Mouse (Mus musculus): ENCODE measurements at regions not wholly inside any gene's neighbourhood (a gene's known extent, or its start where the extent isn't known, plus 50 kb on each side); places are given as distances from the start of the nearest gene placed in this dataset.
A peak's percentile ranks its signal among the peaks of the same experiment; 100 is the strongest.

DNA sequence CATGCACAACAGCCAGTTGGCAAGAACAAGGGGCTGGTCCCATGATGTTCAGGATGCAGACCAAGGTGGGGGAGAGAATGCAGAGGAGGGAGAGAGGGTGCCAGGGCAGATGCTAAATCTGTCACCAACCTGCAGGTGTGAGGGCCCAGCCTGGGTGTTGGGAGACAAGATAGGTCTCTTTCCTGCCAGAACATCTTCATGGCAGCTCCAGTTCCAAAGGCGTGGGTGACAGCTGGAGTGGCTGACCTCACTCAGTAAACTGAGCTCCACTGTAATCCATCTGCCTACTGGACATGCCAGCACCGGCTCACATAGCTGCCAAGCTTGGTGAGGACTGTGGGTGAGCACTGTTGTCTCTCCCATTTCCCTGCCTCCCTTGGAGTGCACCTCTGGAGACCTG lies 129.9 kb downstream of the Ndufa10 start:
- H3K9me3 ChIP-seq (ENCODE audit: low read length) = no peaks in the 10 kb centered on the region
- TF ChIP-seq CTCF (IDR thresholded peaks at IDR 0.05) = no peak
- TF ChIP-seq EP300 (IDR thresholded peaks at IDR 0.05) = no peak
- DNase-seq (ENCODE audit: low spot score) (no peak), ATAC-seq (no peak)
- H3K4me3 ChIP-seq (ENCODE audit: low read depth, low read length) = no peak overlapping the region
- no peaks in the 10 kb centered on the region for H3K4me1 ChIP-seq (ENCODE audit: insufficient read depth, low read depth, low read length)
- H3K9ac ChIP-seq (replicated peaks; ENCODE audit: low read depth) = no peak overlapping the region
- no peak overlapping the region for H3K27ac ChIP-seq (ENCODE audit: low read length)
- 49% methylated on average over 2 of the region's 2 CpGs for WGBS
- no peaks in the 10 kb centered on the region for H3K36me3 ChIP-seq (ENCODE audit: insufficient read depth, low read length)
- H3K4me2 ChIP-seq (replicated peaks; ENCODE audit: low read depth, low read length) = no peak overlapping the region
- H3K27me3 ChIP-seq (replicated peaks; ENCODE audit: insufficient read depth, low read length) = no peaks in the 10 kb centered on the region

DNA sequence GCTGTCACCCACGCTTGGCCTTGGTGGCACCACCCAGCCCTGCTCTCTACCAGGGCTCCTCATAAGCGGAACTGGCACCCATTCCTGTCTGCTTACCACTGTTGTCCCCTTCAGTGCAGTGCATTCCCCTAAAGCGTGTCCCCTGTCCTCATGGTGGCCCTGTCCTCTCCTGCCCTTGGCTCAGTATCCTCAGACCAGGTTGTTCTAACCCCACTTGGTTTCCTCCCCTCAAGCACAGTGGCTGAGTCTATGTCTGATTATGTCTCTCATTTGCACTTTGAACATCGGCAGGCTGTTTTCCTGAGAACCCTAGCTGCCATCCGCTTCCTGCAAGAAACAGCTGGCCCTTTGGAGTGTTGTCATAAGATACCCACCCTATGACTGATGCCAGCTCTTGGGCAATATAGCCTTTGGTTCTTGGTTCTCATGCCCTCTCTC lies 130.5 kb downstream of the Ndufa10 start:
- H3K27ac ChIP-seq (ENCODE audit: low read length) = no peak overlapping the region
- DNase-seq (ENCODE audit: low spot score) = no peak

GRCm38 (mm10) chr1:92341846-92342540 lies 131.7 kb downstream of the Ndufa10 start:
- no peaks in the 10 kb centered on the region for H3K9me3 ChIP-seq (ENCODE audit: low read length)
- TF ChIP-seq CTCF (IDR thresholded peaks at IDR 0.05) (no peak), EP300 (IDR thresholded peaks at IDR 0.05) (no peak)
- H3K27me3 ChIP-seq (replicated peaks; ENCODE audit: insufficient read depth, low read length) = no peaks in the 10 kb centered on the region
- H3K9ac ChIP-seq (replicated peaks; ENCODE audit: low read depth) = no peak overlapping the region
- H3K4me1 ChIP-seq (ENCODE audit: insufficient read depth, low read depth, low read length) = no peaks in the 10 kb centered on the region
- no peak overlapping the region for H3K27ac ChIP-seq (ENCODE audit: low read length)
- ATAC-seq (no peak), DNase-seq (ENCODE audit: low spot score) (no peak)
- H3K36me3 ChIP-seq (ENCODE audit: insufficient read depth, low read length) = no peaks in the 10 kb centered on the region
- H3K4me3 ChIP-seq (ENCODE audit: low read depth, low read length) = no peak overlapping the region
- H3K4me2 ChIP-seq (replicated peaks; ENCODE audit: low read depth, low read length) = no peak overlapping the region
- WGBS = 70% methylated on average over 12 of the region's 12 CpGs

More for the DNA sequence above, 130.5 kb downstream of the Ndufa10 start:
- ATAC-seq = no peak
- TF ChIP-seq CTCF (IDR thresholded peaks at IDR 0.05) = no peak
- H3K9ac ChIP-seq (replicated peaks; ENCODE audit: low read depth) = no peak overlapping the region
- no peaks in the 10 kb centered on the region for H3K9me3 ChIP-seq (ENCODE audit: low read length)
- H3K4me2 ChIP-seq (replicated peaks; ENCODE audit: low read depth, low read length) = no peak overlapping the region
- H3K27me3 ChIP-seq (replicated peaks; ENCODE audit: insufficient read depth, low read length) = no peaks in the 10 kb centered on the region
- no peak overlapping the region for H3K4me3 ChIP-seq (ENCODE audit: low read depth, low read length)
- H3K4me1 ChIP-seq (ENCODE audit: insufficient read depth, low read depth, low read length) = no peaks in the 10 kb centered on the region
- H3K36me3 ChIP-seq (ENCODE audit: insufficient read depth, low read length) = no peaks in the 10 kb centered on the region
- WGBS = 81% methylated on average over 5 of the region's 5 CpGs

GRCm38 (mm10) chr1:92340644-92341043 lies 133.0 kb downstream of the Ndufa10 start:
- no peak for ATAC-seq
- 39% methylated on average over 7 of the region's 7 CpGs for WGBS
- TF ChIP-seq CTCF (IDR thresholded peaks at IDR 0.05) (no peak), EP300 (IDR thresholded peaks at IDR 0.05) (no peak)

GRCm38 (mm10) chr1:92338589-92338988 lies 135.1 kb downstream of the Ndufa10 start:
- H3K9ac ChIP-seq (replicated peaks; ENCODE audit: low read depth) = no peak overlapping the region
- no peak for TF ChIP-seq CTCF (IDR thresholded peaks at IDR 0.05)
- no peak for TF ChIP-seq EP300 (IDR thresholded peaks at IDR 0.05)
- 72% methylated on average over 1 of the region's 1 CpGs for WGBS
- no peaks in the 10 kb centered on the region for H3K36me3 ChIP-seq (ENCODE audit: insufficient read depth, low read length)
- no peak for DNase-seq (ENCODE audit: low spot score)
- no peaks in the 10 kb centered on the region for H3K9me3 ChIP-seq (ENCODE audit: low read length)
- H3K27me3 ChIP-seq (replicated peaks; ENCODE audit: insufficient read depth, low read length) = no peaks in the 10 kb centered on the region
- no peak overlapping the region for H3K27ac ChIP-seq (ENCODE audit: low read length)
- ATAC-seq = no peak
- no peak overlapping the region for H3K4me2 ChIP-seq (replicated peaks; ENCODE audit: low read depth, low read length)
- H3K4me3 ChIP-seq (ENCODE audit: low read depth, low read length) = no peak overlapping the region
- no peaks in the 10 kb centered on the region for H3K4me1 ChIP-seq (ENCODE audit: insufficient read depth, low read depth, low read length)

More at GRCm38 (mm10) chr1:92340644-92341043, 133.0 kb downstream of the Ndufa10 start:
- H3K4me3 ChIP-seq (ENCODE audit: low read depth, low read length) = no peak overlapping the region
- H3K9me3 ChIP-seq (ENCODE audit: low read length) = no peaks in the 10 kb centered on the region
- no peaks in the 10 kb centered on the region for H3K36me3 ChIP-seq (ENCODE audit: insufficient read depth, low read length)
- no peaks in the 10 kb centered on the region for H3K4me1 ChIP-seq (ENCODE audit: insufficient read depth, low read depth, low read length)
- DNase-seq (ENCODE audit: low spot score) = no peak
- H3K27me3 ChIP-seq (replicated peaks; ENCODE audit: insufficient read depth, low read length) = no peaks in the 10 kb centered on the region
- H3K27ac ChIP-seq (ENCODE audit: low read length) = no peak overlapping the region
- H3K9ac ChIP-seq (replicated peaks; ENCODE audit: low read depth) = no peak overlapping the region
- no peak overlapping the region for H3K4me2 ChIP-seq (replicated peaks; ENCODE audit: low read depth, low read length)

DNA sequence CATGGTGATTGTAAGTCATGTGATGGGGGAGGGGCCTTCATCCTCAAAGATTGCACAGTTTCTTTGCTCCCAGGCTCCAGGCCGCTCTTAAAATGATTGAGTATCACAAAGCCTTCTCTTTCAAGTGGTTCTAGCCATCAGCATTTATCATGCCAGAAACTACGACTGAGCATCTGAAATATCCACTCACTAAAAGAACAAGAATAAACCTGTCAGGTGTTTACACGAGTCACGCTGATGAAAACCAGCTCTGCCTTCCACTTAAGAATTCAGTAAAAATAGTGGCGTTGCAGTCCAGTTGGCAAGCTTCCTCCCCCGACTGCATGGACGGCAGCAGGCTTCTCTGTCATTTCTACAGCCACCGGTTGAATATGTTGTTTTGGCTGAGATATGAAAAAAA lies 136.2 kb downstream of the Ndufa10 start:
- peak; percentile 32 for DNase-seq (ENCODE audit: low spot score)
- Histone ChIP-seq H3K4me3 (ENCODE audit: low read depth, low read length) (no peak overlapping the region), H3K9ac (replicated peaks; ENCODE audit: low read depth) (no peak overlapping the region), H3K9me3 (ENCODE audit: low read length) (no peaks in the 10 kb centered on the region), H3K27me3 (replicated peaks; ENCODE audit: insufficient read depth, low read length) (no peaks in the 10 kb centered on the region), H3K4me2 (replicated peaks; ENCODE audit: low read depth, low read length) (no peak overlapping the region), H3K36me3 (ENCODE audit: insufficient read depth, low read length) (no peaks in the 10 kb centered on the region), H3K4me1 (ENCODE audit: insufficient read depth, low read depth, low read length) (no peaks in the 10 kb centered on the region), H3K27ac (ENCODE audit: low read length) (no peak overlapping the region)
- no peak for TF ChIP-seq CTCF (IDR thresholded peaks at IDR 0.05)
- TF ChIP-seq EP300 (IDR thresholded peaks at IDR 0.05) = no peak
- WGBS = 35% methylated on average over 8 of the region's 8 CpGs
- ATAC-seq = peak; percentile 47

DNA sequence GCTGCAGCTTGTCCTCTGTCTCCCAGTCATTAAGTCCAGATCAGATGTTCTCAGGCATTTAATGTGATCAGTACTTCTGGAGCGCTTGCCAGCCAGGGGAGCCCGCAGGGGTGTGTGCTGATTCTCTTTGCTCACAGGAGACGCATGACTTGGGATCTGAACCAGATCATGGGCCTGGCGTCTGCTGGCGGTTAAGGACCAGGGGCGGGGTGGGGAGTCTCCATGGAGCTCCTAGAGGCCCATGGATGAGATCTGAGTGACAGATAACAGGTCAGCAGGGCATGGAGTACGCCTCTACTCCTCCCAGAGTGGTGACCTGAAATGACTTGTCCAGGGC lies 136.7 kb upstream of the Hdac4 start:
- DNase-seq (ENCODE audit: low spot score) (no peak), ATAC-seq (no peak)
- 74% methylated on average over 7 of the region's 7 CpGs for WGBS
- no peaks in the 10 kb centered on the region for H3K4me1 ChIP-seq (ENCODE audit: insufficient read depth, low read depth, low read length)
- no peak overlapping the region for H3K4me2 ChIP-seq (replicated peaks; ENCODE audit: low read depth, low read length)
- H3K27me3 ChIP-seq (replicated peaks; ENCODE audit: insufficient read depth, low read length) = no peaks in the 10 kb centered on the region
- no peaks in the 10 kb centered on the region for H3K9me3 ChIP-seq (ENCODE audit: low read length)
- H3K4me3 ChIP-seq (ENCODE audit: low read depth, low read length) = no peak overlapping the region
- TF ChIP-seq CTCF (IDR thresholded peaks at IDR 0.05) (no peak), EP300 (IDR thresholded peaks at IDR 0.05) (no peak)
- H3K9ac ChIP-seq (replicated peaks; ENCODE audit: low read depth) = no peak overlapping the region
- H3K36me3 ChIP-seq (ENCODE audit: insufficient read depth, low read length) = no peaks in the 10 kb centered on the region
- no peak overlapping the region for H3K27ac ChIP-seq (ENCODE audit: low read length)

Measured in lung, postnatal 0 days (tissue).